Mouse (Mus musculus): Measurements from ENCODE around the gene Krt86. TPM values are rescaled to one million over a fixed set of nuclear protein-coding genes. Genes with fewer than 3 reads are reported as not detected.
"Not testable (repeated sequence)": the region's sequence is repeated elsewhere in the genome, so short reads cannot be mapped to it uniquely, and the experiment has no call there.

Krt86 gene
- total and polyA plus RNA-seq, 3 experiments = not detected

DNA sequence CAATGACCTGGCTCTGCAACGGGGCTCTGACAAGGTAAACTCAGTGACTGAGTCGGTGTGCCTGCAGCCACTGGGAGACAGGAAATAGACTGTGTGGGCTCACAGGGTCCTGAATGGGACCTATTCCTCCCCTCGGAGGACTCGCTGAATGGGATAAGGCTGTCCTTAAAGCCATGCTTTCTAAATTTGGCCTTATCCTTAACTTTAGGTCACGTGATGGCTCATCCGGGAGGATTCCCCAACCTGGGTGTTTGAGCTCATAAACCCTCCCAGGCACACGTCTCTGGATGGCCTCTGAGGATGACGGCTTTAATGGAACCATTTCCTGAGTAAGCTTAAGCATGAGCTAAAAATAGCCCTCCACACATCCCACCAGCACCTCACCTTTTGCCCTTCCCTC lies 19.4 kb downstream of the Krt86 start:
- no peak for DNase-seq

DNA sequence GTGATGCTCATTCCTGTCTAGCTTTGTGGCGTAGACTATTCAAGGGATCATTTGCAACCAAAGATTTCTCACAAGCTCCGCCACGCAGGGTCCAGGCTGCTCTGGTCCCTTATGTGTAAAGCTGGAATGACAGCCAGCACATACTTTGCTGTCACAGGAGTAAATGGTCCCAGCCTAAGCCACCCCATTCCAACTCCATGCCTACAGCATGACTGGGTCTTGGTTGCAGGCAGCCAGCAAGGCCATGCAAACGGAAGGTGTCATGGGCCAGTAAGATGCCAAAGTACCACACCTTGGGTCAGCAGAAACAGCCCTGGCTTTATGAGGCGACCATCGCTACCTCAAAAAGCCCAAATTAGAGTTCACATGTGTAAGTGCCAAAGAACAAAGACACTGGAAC lies 20.4 kb downstream of the Krt86 start:
- no peak for DNase-seq

DNA sequence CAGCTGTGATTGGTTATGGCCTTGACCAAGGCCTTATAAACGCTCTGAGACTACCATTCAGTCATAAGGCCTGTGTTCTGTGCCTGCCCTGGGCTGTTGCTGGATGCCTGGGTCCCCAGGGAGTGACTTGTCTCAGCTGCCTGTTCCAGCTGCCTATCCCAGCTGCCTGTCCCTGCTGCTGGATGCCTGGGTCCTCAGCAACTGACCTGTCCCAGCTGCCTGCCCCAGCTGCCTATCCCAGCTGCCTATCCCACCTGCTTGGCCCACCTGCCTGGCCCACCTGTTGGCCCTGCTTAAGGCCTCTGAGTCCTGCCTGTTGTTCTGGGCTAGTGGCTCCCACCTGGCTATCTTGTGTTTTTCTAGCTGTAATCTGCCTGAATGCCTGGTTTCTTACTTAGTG lies 20.9 kb downstream of the Krt86 start:
- peak; percentile 14 for DNase-seq

DNA sequence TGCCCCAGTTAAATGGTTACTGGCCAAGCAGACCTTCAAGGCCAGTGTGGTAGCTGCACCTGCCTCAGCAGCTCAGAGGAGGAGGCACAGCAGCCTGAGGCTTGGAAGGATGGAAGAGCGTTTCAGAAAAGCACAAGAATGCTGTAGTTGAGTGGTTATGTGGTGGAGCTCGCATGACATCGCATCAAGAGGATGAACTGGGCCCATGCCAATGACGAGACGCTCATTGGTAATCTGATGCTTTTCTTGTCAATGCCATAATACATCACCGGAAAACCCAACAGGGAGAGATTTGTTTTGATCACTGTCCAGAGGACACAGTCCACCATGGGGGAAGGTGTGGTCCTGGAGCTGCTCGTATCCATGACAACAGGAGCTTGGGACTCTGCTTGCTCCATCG lies 22.0 kb downstream of the Krt86 start:
- DNase-seq = no peak

DNA sequence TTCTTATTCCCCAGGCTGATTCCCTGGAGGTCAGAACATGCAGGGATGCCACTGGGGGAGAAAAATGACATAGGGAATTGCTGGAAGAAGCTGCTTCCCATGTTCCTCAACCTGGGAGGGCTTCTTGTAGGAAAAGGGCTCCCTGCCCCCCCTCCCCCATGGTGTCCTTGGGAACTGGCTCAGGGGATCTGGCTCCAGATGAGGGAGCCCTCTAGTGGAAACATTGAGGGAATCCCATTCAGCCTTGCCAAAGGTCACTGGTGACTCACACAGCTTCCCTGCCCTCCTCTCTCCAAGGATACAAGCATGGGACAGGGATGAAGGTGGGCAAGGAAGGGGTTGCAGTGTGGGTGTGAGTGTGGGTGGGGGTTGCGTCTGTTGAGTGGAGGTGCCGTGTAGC lies 23.9 kb downstream of the Krt86 start:
- DNase-seq = peak; percentile 87

DNA sequence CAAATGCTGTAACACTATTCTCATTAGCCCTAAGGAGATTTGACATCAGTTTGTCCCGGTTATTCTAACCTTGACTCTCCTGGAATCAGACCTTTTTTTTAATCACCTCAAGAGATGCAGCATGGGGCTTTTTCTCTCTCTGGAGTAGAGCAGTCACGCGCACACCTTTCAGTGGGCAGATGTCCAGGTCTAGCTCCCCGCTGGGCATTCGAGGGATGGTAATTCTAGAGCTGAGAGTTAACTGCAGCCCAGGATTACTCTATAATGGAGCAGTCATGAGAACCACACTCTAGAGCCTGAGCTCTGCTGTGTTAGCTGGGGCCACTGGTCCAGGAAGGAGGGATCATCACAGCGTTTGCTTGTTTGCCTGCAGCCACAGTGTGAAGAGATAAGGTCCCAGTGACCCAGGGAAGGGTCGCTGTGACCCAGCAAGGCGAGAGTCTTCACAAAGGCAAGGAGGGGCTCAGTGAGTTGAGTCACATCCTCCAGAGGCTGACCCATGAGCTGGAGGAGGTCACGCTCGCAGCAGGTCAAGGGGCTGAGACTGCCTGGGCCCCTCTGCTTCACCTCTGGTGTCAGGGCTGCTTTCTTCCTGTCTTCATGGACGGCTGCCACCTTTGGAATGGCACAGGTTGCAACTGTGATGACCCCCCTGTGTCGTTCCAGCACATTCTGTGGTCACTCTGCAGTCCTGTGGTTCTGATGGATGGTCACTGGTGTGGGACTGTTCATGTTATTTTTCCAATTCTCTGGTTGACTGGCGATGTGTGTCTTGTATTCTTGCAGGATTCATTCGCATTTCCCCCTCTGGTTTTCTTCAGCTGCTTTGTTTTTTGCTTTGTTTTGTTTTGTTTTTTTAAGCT lies 33.8 kb downstream of the Krt86 start:
- no peak for DNase-seq

DNA sequence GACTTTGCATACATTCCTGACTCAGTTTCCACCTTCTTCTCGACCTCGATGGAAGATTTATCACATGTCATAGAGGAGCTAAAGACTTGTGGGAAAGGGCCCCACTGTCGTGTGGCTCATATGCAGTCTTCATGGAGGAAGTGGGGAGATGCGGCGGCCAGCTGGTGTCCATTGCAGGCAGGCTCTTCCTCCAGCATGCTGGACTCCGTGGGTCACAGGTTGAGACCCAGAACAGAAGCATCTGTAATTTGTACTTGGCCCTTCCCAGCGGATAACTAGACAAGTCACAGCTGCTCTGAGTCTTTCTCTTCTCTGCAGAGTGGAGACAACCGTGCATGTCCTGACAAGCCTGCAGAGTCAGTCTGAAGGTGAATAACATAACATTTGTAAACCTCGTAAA lies 35.0 kb downstream of the Krt86 start:
- no peak for DNase-seq

DNA sequence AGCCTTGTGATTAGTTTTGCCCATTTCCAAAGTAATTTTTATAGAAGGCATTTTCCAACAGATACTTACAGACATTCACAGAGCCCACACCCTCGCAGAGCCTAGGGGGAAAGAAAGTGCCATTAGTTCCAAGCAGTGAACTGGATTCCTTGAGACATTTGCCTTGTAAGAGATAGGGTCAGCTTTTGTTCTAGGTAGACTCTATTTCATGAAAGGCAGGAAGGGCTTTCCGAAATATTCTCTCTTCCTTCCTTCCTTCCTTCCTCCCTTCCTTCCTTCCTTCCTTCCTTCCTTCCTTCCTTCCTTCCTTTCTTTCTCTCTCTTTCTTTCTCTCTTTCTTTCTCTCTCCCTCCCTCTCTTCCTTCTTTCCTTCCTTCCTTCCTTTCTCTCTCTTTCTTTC lies 43.9 kb downstream of the Krt86 start, which contains the start of gene Gm49425:
Gm49425 (minus strand) TSS at position 101 of the 400 bp plus-strand sequence.
- DNase-seq = not testable (repeated sequence)

DNA sequence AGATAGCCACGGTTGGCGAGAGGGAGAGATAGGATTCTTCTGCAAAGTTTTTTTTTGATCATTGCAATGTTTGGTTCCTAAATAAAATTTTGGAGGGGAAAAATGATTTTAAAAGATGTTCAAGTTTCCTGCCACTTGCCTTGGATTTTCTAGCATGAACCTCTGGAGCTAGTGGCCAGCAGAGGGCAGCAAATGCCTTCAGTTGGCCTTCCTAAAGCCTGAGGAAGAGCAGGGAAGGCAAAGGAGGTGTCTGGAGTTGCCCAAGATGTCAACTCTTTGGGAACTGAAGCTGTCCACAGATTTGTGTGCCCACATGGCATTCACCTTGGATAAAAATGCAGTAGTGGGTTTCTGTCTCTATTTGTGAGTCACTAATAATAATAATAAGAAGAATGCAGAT lies 46.5 kb downstream of the Krt86 start:
- DNase-seq = peak; percentile 66

DNA sequence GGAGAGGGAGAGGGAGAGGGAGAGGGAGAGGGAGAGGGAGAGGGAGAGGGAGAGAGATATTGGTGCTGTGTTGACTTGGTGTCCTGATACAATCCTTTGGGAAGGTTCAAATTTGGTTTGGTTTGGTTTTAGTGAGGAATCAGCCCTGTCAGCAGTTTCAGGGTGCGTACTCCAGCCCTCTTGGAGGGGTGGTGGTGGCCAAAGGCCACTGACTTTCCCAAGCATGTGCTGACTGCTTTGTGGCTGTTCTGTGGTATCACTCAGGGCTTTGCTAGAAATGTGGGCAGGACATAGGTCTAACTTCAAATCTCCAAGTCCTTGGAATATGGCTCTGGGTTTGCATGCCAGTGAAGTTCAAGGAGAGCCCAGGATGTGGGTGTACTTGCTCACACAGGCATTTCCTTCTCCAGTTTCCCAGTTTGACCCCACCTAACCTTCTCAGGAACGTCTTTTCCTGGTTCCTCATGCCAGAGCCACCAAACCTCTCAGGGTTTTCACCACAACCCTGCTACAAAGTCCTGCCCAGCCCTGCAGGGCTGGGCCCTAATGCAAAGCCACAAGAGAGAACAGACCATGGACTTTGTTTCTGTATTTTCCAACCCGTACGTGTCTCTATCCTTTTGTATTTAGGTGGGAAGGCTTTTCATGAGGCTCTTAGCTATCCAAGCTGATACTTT lies 49.4 kb downstream of the Krt86 start:
- peak; percentile 21 for DNase-seq

Other genes starting within 250 kb of the Krt86 start
- 10 to 100 TPM; 16.4 to 21.0 TPM for gene Grasp, start 249.3 kb upstream of the Krt86 start, total RNA-seq (2021)
- 53.0 and 60.3 TPM in 2 replicates for gene Grasp, start 249.3 kb upstream of the Krt86 start, polyA plus RNA-seq (2012; rRNA removed)
- 100 to 1,000 TPM; 560 to 565 TPM for gene Nr4a1, start 219.2 kb upstream of the Krt86 start, total RNA-seq (2021)
- 162 and 415 TPM in 2 replicates for gene Nr4a1, start 219.2 kb upstream of the Krt86 start, polyA plus RNA-seq (2012; rRNA removed)
- gene Atg101, start 189.2 kb upstream of the Krt86 start, total RNA-seq (2021) = 10 to 100 TPM; 38.6 to 58.8 TPM
- 31.9 and 35.4 TPM in 2 replicates for gene Atg101, start 189.2 kb upstream of the Krt86 start, polyA plus RNA-seq (2012; rRNA removed)
- under 1 TPM; 0.40 to 0.52 TPM for gene 6030408B16Rik, start 180.3 kb upstream of the Krt86 start, total RNA-seq (2021)
- gene 6030408B16Rik, start 180.3 kb upstream of the Krt86 start, polyA plus RNA-seq (2012; rRNA removed) = 1.4 and 2.0 TPM in 2 replicates
- 1 to 10 TPM; 3.6 TPM for gene Krt80, start 103.3 kb upstream of the Krt86 start, total RNA-seq (2021)
- 1.9 and 2.3 TPM in 2 replicates for gene Krt80, start 103.3 kb upstream of the Krt86 start, polyA plus RNA-seq (2012; rRNA removed)
- gene Krt7, start 62.4 kb upstream of the Krt86 start, total RNA-seq (2021) = 1 to 10 TPM; 2.1 to 3.2 TPM
- gene Krt7, start 62.4 kb upstream of the Krt86 start, polyA plus RNA-seq (2012; rRNA removed) = 0.76 and 1.2 TPM in 2 replicates
- gene Krt87, start 34.7 kb upstream of the Krt86 start, total RNA-seq (2021) = not detected
- gene Krt87, start 34.7 kb upstream of the Krt86 start, polyA plus RNA-seq (2012; rRNA removed) = 0.04 TPM in 1 of 2 replicates, not detected in the other
- gene Krt88, start 25.7 kb upstream of the Krt86 start, total RNA-seq (2021) = not detected
- gene Krt88, start 25.7 kb upstream of the Krt86 start, polyA plus RNA-seq (2012; rRNA removed) = not detected in 2 replicates
- not detected for gene Krt81, start 9.7 kb upstream of the Krt86 start, total RNA-seq (2021)
- gene Krt81, start 9.7 kb upstream of the Krt86 start, polyA plus RNA-seq (2012; rRNA removed) = not detected in 2 replicates
- gene Krt83, start 18.0 kb downstream of the Krt86 start, total RNA-seq (2021) = not detected
- 0.12 TPM in 1 of 2 replicates, not detected in the other for gene Krt83, start 18.0 kb downstream of the Krt86 start, polyA plus RNA-seq (2012; rRNA removed)
- gene Gm49425, start 43.8 kb downstream of the Krt86 start, total RNA-seq (2021) = not detected
- gene Gm49425, start 43.8 kb downstream of the Krt86 start, polyA plus RNA-seq (2012; rRNA removed) = not detected in 2 replicates
- gene Krt84, start 59.3 kb downstream of the Krt86 start, total RNA-seq (2021) = not detected
- not detected in 2 replicates for gene Krt84, start 59.3 kb downstream of the Krt86 start, polyA plus RNA-seq (2012; rRNA removed)
- not detected for gene Krt82, start 77.2 kb downstream of the Krt86 start, total RNA-seq (2021)
- gene Krt82, start 77.2 kb downstream of the Krt86 start, polyA plus RNA-seq (2012; rRNA removed) = not detected in 2 replicates
- gene Krt90, start 89.5 kb downstream of the Krt86 start, total RNA-seq (2021) = not detected
- not detected in 2 replicates for gene Krt90, start 89.5 kb downstream of the Krt86 start, polyA plus RNA-seq (2012; rRNA removed)
- not detected for gene Krt75, start 100.4 kb downstream of the Krt86 start, total RNA-seq (2021)
- gene Krt75, start 100.4 kb downstream of the Krt86 start, polyA plus RNA-seq (2012; rRNA removed) = not detected in 2 replicates
- gene Gm5414, start 154.7 kb downstream of the Krt86 start, total RNA-seq (2021) = not detected
- not detected in 2 replicates for gene Gm5414, start 154.7 kb downstream of the Krt86 start, polyA plus RNA-seq (2012; rRNA removed)
- gene Gm5478, start 173.9 kb downstream of the Krt86 start, total RNA-seq (2021) = not detected
- not detected in 2 replicates for gene Gm5478, start 173.9 kb downstream of the Krt86 start, polyA plus RNA-seq (2012; rRNA removed)
- not detected for gene Krt6b, start 206.8 kb downstream of the Krt86 start, total RNA-seq (2021)
- gene Krt6b, start 206.8 kb downstream of the Krt86 start, polyA plus RNA-seq (2012; rRNA removed) = not detected in 2 replicates
- not detected for gene Krt6a, start 220.8 kb downstream of the Krt86 start, total RNA-seq (2021)
- gene Krt6a, start 220.8 kb downstream of the Krt86 start, polyA plus RNA-seq (2012; rRNA removed) = not detected in 2 replicates
- gene Krt5, start 239.4 kb downstream of the Krt86 start, total RNA-seq (2021) = not detected
- gene Krt5, start 239.4 kb downstream of the Krt86 start, polyA plus RNA-seq (2012; rRNA removed) = 0.06 TPM in 1 of 2 replicates, not detected in the other

Data from adrenal gland, adult 2 months (tissue).